Mouse (Mus musculus): ENCODE results near the gene Foxp2.

The Foxp2 gene

DNA sequence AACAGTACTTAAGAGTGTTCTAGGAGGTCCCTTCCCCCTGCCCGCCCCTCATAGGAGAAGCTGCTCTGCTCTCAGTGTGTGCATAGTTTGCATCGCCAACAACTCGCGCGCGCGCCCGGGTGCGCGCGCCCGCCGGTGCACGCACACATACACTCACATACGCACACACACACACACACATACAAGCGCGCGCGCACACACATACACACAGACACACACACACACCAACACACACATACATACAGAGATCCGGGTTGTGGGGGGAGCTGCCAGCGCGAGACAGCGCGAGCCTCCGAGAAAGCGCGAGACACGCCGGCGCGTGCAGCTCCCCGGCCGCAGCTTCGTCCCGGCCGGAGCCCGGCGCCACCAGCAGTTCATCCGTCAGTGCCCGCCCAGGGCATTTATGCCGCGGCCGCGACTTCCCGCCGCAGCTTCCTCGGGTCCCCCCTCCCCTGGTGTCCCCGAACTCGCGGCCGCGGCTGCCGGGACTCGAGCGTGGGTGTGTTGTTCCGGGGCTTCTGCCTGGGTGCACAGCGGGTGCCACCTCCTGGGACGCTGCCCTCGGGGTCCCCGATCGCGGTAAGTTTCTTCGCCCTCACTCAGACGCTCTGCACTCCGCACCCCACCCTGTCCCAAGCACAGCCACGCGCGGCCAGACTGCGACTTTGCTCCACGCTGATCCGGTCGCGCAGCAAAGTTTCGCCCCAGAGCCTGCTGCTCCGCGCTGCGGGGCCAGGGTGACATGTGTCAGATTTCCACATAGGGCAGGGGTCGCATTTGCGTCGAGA lies at the start of gene Foxp2:
Gene Foxp2, plus strand, starts transcription at position 167 of the 788 bp plus-strand sequence.
- peak; percentile 26 for DNase-seq (ENCODE audit: low read depth, low spot score)

- no peak for DNase-seq (ENCODE audit: low read depth, low spot score)
Measured at GRCm38 (mm10) chr6:14885199-14885598, 15.9 kb upstream of the Foxp2 start.

DNA sequence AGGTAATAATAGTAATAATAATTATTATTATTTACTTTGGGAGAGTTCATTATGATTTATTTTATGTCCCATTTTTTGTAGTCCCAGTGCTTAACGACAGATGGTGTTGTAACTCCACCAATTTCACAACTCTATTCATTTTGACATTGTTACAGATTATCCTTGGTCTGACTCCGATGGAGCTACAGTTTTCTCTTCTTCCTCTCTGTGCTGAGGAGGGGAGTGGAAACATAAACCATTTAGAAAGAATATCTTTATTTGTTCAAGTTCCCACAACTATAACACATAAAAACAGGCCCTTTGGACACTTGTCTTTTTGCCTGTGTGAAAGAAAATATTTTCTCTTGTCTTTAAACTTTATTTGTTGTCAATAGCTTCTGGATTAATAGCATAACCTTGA lies 4.1 kb upstream of the Foxp2 start:
- no peak for DNase-seq (ENCODE audit: low read depth, low spot score)

- no peak for DNase-seq (ENCODE audit: low read depth, low spot score)
Measured at GRCm38 (mm10) chr6:14898096-14898855, 2.9 kb upstream of the Foxp2 start.

DNA sequence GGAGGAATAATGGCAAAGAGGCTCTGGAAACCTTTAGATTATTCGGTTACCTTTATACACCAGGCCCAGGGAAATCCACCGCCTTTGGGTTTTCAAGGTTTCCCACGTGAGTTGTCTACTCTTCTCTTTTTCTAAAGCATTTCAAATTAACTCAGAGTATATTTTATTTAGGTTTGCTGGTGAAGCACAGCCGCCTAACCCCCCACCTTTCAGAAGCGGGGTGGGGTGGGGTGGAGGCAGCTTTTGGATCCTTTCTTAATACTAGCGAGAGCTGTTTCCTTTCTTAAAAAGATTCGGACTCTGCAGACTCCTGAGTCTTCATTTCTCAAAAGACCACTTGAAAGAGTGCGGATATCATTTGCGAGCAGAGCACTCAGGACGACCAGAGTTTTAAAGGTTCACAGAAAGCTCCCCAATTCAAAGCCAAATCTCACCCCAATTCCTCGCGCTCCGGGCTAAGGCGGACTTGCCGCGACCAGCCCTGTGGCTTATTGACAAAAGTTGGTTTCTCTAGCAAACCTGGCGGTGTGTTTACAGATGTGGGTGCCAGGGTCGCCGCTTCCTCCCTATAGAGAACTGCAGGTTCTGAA lies 2.0 kb upstream of the Foxp2 start:
- no peak for DNase-seq (ENCODE audit: low read depth, low spot score)

- no peak for DNase-seq (ENCODE audit: low read depth, low spot score)
Measured at GRCm38 (mm10) chr6:14899936-14900578, 1.1 kb upstream of the Foxp2 start.

DNA sequence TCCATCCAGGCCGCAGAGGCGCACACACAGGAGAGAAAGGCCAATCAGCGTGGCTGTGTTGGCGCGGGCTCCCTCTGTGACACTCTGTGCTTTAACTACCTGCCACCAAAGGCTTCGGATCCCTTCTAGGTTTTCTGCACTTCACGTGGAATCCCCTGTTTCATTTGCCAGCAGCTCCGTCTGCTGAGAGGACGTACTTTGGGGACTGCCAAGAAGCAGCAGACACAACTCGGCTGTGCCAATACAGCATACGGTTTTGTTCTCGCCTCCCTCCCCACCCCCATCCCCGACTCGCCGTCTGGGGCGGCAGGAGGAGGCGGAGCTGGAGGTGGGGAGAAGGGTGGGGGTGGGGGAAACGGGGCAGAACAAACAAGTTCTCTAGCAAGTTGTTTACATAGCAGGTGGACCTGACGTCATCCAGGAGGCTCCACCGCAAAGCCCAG lies 549 bp upstream of the Foxp2 start:
- DNase-seq (ENCODE audit: low read depth, low spot score), result peak; percentile 55

- no peak for DNase-seq (ENCODE audit: low read depth, low spot score)
Measured at GRCm38 (mm10) chr6:14901971-14902670, 972 bp downstream of the Foxp2 start.

DNA sequence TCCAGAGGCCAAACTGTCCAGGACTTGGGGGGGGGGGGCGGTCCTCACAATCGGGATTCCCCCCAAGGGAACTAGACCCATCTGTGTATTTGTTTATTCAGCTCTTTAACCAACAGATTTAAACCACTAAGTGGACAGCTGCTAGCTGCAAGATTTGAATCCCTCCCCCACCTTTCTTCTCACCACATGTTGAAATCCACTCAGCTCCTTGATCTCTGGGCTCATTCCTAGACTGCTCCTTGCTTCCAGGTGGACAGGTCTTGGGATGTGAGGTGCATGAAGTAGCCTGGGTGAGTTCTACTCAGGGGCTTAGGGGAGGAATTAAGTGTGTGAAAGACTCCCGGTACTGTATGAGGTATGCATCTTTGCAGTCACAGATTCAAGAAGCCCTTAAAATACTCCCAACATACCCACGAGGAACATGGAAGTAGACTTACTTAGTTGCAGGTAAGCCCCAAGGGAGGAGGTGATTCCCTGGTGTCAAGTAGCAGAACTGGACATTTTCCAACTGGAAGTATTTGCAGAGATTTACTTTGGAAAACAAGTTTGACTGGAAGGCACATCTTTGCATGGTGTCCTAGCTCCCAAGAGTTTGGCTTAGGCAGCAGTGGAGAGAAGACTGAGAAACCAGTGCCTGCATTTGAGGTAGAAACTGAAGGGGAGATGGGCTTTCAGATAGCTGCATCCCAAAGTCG lies 2.3 kb downstream of the Foxp2 start:
- no peak for DNase-seq (ENCODE audit: low read depth, low spot score)

DNA sequence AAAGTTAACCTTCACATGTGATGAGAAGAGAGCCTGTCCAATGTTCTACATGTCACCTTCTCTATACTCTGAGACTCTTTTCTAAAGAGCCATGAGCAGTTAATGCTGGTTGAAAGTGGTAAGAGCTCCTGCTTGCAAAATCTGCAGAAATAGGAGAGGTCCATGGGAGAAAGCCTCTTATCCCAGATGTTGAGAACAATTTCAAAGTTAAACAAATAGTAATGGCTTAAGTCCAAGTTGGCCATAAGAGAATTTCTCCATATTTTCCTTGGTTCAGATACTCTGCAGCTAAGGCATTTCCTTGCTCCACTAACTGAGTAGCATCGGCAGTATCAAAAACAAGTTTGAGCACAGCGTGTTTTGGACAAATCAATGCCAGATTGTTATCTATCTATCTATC lies 13.9 kb downstream of the Foxp2 start:
- no peak for DNase-seq (ENCODE audit: low read depth, low spot score)

DNA sequence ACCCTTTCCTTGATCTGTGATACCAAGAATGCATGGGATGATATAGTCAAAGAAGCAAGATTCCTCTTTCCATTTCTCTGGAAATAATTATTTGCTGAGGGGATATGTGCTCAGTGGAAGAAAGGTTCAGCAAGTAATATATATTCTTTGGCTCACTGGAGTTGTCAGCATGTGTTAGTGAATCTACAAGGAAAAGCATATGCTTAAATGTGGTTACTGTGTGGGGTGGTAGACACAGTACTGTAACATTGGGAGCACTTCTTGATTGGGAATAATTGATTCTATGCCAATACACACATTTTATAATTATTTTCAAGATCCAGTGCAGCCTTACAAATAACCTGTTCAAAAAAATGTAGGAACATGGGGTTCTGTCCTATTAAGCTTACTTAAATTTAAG lies 21.6 kb downstream of the Foxp2 start:
- no peak for DNase-seq (ENCODE audit: low read depth, low spot score)

DNA sequence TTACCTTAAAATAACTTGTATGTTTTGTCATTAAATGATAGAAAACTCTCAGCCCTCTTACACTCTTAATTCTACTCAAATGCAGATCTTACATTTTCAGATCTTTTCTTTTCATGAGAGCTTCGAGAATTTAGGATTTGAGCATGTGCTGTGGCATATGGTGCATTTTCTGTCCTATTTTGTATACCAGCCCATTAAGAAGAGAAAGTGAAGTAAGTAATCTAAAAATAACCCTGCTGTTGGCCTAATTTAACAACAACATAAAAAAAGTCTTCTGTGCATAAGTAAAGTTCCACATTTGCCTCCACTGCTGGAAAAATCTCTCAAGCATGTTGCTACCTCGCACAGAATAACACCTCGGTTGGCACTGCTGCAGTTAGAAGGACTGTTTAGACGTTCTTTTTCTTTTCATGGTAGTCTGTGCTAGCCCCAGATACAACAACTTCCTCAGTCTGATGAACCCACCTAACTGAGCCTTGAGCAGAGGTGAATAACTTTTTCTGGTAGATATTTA lies 23.9 kb downstream of the Foxp2 start:
- DNase-seq (ENCODE audit: low read depth, low spot score), result peak; percentile 65

DNA sequence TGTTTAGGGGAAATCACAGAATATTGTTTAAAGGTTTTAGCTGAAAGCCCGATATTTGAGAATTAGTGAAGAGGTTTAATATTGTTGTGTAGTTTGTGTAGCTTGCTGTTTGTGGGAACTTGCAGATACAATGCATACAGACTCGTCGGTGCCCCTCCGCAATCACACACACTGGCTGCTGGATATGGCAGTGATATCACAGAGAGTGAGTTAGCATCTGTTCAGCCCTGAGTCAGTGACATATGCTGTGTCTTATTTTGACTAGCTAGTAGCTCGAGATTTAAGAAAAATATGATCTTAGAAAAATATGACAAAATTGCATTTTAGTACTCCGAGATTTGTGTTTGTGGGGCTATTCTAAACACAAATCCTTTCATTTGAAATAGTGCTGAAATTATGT lies 49.9 kb downstream of the Foxp2 start:
- DNase-seq (ENCODE audit: low read depth, low spot score), result peak; percentile 35

GRCm38 (mm10) chr6:14952731-14953130 lies 51.6 kb downstream of the Foxp2 start:
- DNase-seq (ENCODE audit: low read depth, low spot score), result no peak

DNA sequence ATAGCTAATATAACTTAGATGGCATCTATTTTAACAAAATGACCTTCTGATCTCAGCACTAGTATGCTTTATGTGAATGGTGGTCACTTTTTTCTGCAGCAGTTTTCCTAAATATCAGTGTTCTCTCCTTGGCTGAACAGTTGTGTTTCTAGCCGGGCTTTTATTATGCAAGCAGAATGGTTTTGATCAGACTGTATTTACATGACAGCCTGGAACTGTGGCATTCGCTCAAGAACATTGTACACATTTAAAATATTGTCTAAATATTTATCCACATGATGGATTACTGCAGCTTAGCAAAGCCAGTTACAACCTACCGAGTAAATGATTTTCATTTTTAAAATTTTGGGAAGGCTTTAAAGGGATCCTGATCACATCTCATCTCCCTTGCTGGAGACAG lies 75.9 kb downstream of the Foxp2 start:
- DNase-seq (ENCODE audit: low read depth, low spot score), result no peak

GRCm38 (mm10) chr6:14978201-14978600 lies 77.1 kb downstream of the Foxp2 start:
- no peak for DNase-seq (ENCODE audit: low read depth, low spot score)

DNA sequence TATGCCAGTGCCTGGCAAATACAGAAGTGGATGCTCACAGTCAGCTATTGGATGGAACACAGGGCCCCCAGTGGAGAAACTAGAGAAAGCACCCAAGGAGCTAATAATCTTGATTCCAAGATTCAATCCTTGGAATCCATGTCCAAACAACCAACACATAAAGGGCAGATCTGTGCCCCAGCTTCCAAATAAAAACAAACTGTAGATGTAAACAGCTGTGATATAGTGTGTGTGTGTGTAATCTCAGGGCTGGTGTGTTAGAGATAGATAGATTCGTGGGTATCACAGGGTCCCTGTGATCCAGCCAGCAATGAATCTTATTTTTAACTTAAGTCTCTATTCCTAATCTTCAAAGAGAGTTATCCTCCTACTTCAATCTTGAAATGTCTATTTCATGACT lies 107.0 kb downstream of the Foxp2 start:
- DNase-seq (ENCODE audit: low read depth, low spot score), result no peak

GRCm38 (mm10) chr6:15028488-15028887 lies 127.3 kb downstream of the Foxp2 start:
- DNase-seq (ENCODE audit: low read depth, low spot score), result no peak

DNA sequence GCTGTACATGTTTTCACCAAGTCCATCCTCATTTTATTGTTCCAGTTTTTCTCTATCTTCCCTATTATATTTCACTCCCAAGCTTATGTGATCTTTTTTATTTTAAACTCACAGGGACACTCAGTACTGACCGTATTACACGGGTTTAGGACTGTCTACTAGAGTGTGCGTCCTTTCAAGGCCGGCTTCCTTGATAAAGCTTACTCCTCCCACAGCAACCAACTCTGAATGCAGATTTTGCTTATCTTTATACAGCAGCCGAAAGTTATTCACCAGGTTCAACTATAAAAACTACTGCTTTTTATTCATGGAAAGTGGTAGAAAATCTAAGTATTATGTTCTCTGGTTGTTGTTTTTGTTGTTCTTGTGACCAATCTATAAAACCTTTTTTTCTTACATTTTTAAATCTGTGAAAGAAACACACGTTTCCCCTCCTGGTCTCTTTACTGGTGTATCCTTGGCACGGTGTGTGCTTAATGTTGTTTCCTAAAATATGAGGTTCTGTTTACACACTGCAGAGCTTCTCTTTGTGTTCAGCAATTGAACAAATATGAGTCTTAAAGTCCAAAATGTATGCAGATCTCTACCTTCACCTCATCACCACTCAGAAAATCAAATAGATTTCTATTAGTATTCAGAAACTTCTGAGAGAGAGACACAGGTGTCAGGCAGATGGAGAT lies 128.4 kb downstream of the Foxp2 start:
- no peak for DNase-seq (ENCODE audit: low read depth, low spot score)

DNA sequence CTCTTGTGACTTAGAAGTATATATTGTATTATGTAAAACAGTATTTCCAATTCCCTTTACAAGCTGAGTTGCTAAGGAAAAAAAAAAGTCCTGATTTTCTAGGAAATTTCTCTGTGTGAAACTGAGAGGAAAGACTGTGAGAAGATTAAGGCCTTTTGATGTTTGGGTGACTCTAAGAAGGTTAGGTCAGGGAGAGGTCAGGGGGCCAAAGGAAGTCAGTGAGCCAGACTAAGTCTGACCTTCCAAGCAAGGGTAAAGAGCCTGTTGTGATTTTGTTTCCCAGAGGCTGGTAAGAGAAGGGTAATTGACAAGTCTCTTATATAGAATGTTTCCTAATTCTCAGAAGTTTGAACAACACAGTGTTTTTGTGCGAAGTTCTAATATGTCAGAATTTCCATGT lies 162.1 kb downstream of the Foxp2 start:
- DNase-seq (ENCODE audit: low read depth, low spot score), result no peak

All from telencephalon, adult 2 months (tissue).